Mouse (Mus musculus) ES-CJ7 (cell line): ENCODE data around the gene 4931406C07Rik.

Experiments used
- DNase-seq: peaks from one replicate; pipeline ENCODE4 v3.0.0; 2011; ENCODE audit warnings: low read depth, low spot score

Gene 4931406C07Rik

GRCm38 (mm10) chr9:15289251-15289650, 17.0 kb downstream of the 4931406C07Rik start:
- DNase-seq = no peak

GRCm38 (mm10) chr9:15288402-15288801, 17.8 kb downstream of the 4931406C07Rik start:
- DNase-seq = no peak

- no peak for DNase-seq
Observed at GRCm38 (mm10) chr9:15287846-15288245, 18.4 kb downstream of the 4931406C07Rik start.

GRCm38 (mm10) chr9:15285443-15285842, 20.8 kb downstream of the 4931406C07Rik start:
- peak; percentile 77 for DNase-seq

- DNase-seq = no peak
Observed at GRCm38 (mm10) chr9:15280491-15280879, 25.8 kb downstream of the 4931406C07Rik start.

- DNase-seq = peak; percentile 96
Observed at GRCm38 (mm10) chr9:15279649-15280490, 26.4 kb downstream of the 4931406C07Rik start, which contains the start of gene Med17. TSS of gene Med17 (minus strand) at chr9:15279931.

- DNase-seq = no peak
Observed at GRCm38 (mm10) chr9:15279139-15279648, 27.1 kb downstream of the 4931406C07Rik start.

- no peak for DNase-seq
Observed at GRCm38 (mm10) chr9:15278343-15278742, 27.9 kb downstream of the 4931406C07Rik start.

GRCm38 (mm10) chr9:15276855-15277254, 29.4 kb downstream of the 4931406C07Rik start:
- DNase-seq = peak; percentile 47

- DNase-seq = no peak
Observed at GRCm38 (mm10) chr9:15273981-15274380, 32.3 kb downstream of the 4931406C07Rik start.

- no peak for DNase-seq
Observed at GRCm38 (mm10) chr9:15263487-15263886, 42.8 kb downstream of the 4931406C07Rik start.

- no peak for DNase-seq
Observed at GRCm38 (mm10) chr9:15261980-15262379, 44.3 kb downstream of the 4931406C07Rik start.

- no peak for DNase-seq
Observed at GRCm38 (mm10) chr9:15256214-15256613, 50.0 kb downstream of the 4931406C07Rik start.

GRCm38 (mm10) chr9:15254501-15254900, 51.7 kb downstream of the 4931406C07Rik start:
- DNase-seq = no peak

GRCm38 (mm10) chr9:15252196-15252595, 54.1 kb downstream of the 4931406C07Rik start:
- DNase-seq = no peak

GRCm38 (mm10) chr9:15250376-15250775, 55.9 kb downstream of the 4931406C07Rik start:
- DNase-seq = peak; percentile 59

- no peak for DNase-seq
Observed at GRCm38 (mm10) chr9:15245319-15246075, 60.8 kb downstream of the 4931406C07Rik start.

- DNase-seq = no peak
Observed at GRCm38 (mm10) chr9:15242130-15242529, 64.1 kb downstream of the 4931406C07Rik start.

- DNase-seq = peak; percentile 91
Observed at GRCm38 (mm10) chr9:15241596-15241939, 64.7 kb downstream of the 4931406C07Rik start.

- no peak for DNase-seq
Observed at GRCm38 (mm10) chr9:15240863-15241595, 65.2 kb downstream of the 4931406C07Rik start.

- no peak for DNase-seq
Observed at GRCm38 (mm10) chr9:15240006-15240405, 66.2 kb downstream of the 4931406C07Rik start.
